Mouse (Mus musculus) heart, postnatal 0 days (tissue): Measurements from ENCODE around the gene Flnb. TPM values are rescaled to one million over a fixed set of nuclear protein-coding genes. Genes with fewer than 3 reads are reported as not detected.

Experiments
- ATAC-seq: fragments of 200-750 bp; cut with Nextera tagmentation; 2 replicates; pipeline ENCODE4 v1.8.0; 2017; ENCODE audit warnings: low read depth, moderate number of reproducible peaks, moderate library complexity; ENCODE audit not compliant: insufficient read depth
- DNase-seq: peaks from one replicate; pipeline ENCODE4 v3.0.0-alpha.2; 2016; ENCODE audit warnings: low spot score
- H3K27ac ChIP-seq: fragments of 300-500 bp; sonication (generic); 2 replicates; pipeline ENCODE4 v1.5.1; 2014; ENCODE audit warnings: low read depth, mild to moderate bottlenecking
- H3K27me3 ChIP-seq: fragments of 300-500 bp; sonication (generic); 2 replicates; pipeline ENCODE4 v1.6.1; 2014; ENCODE audit warnings: low read length, mixed read lengths; ENCODE audit not compliant: control insufficient read depth, insufficient read depth
- H3K36me3 ChIP-seq: fragments of 300-500 bp; sonication (generic); replicated peaks from 2 replicates; pipeline ENCODE4 v1.6.1; 2014; ENCODE audit warnings: low read length, mixed read lengths; ENCODE audit not compliant: control insufficient read depth, insufficient read depth
- H3K4me1 ChIP-seq: fragments of 300-500 bp; sonication (generic); 2 replicates; pipeline ENCODE4 v1.6.1; 2014; ENCODE audit warnings: antibody characterized with exemption; ENCODE audit not compliant: control insufficient read depth, insufficient read depth
- H3K4me2 ChIP-seq: fragments of 300-500 bp; sonication (generic); 2 replicates; pipeline ENCODE4 v1.6.1; 2014; ENCODE audit warnings: low read depth, mild to moderate bottlenecking, low read length, moderate library complexity
- H3K4me3 ChIP-seq: fragments of 300-500 bp; sonication (generic); 2 replicates; pipeline ENCODE4 v1.5.1; 2014; ENCODE audit warnings: low read depth, low read length
- H3K9ac ChIP-seq: fragments of 300-500 bp; sonication (generic); replicated peaks from 2 replicates; pipeline ENCODE4 v1.6.1; 2014; ENCODE audit warnings: low read depth, low read length, mixed read lengths
- H3K9me3 ChIP-seq: fragments of 300-500 bp; sonication (generic); replicated peaks from 2 replicates; pipeline ENCODE4 v1.6.1; 2016; ENCODE audit warnings: low read length; ENCODE audit not compliant: control insufficient read depth
- CTCF ChIP-seq: IDR thresholded peaks from 2 replicates; pipeline ENCODE4 v1.5.1; 2016; ENCODE audit warnings: antibody characterized with exemption, control low read depth, low read depth
- EP300 ChIP-seq: IDR thresholded peaks from 2 replicates; pipeline ENCODE4 v1.6.1; 2016; ENCODE audit warnings: antibody characterized with exemption, low read depth
- WGBS: fragments of 180-500 bp; shearing (Covaris S2); extraction: QIAGEN DNeasy Blood & Tissue Kit; methylation state at CpG from one replicate; pipeline ENCODE4 v1.1.7; 2014; 5-methylcytosine and 5-hydroxymethylcytosine counted together
- polyA plus RNA-seq: library from polyadenylated mRNA; unstranded; fragments of >200 nt; fragmentation: Nextera tagmentation; extraction: Ambion mirVana; gene quantifications from 2 replicates; pipeline ENCODE4 v1.2.1, GENCODE M21; 2015
- total RNA-seq: library from RNA; depleted of rRNA; stranded (reverse); fragments of >200 nt; gene quantifications from 2 replicates; pipeline ENCODE4 v1.2.3, GENCODE M21; 2014; ENCODE audit warnings: low replicate concordance

Gene Flnb
- total and polyA plus RNA-seq, 2 experiments from 2014 or later, result 4.0 to 40.7 TPM

DNA sequence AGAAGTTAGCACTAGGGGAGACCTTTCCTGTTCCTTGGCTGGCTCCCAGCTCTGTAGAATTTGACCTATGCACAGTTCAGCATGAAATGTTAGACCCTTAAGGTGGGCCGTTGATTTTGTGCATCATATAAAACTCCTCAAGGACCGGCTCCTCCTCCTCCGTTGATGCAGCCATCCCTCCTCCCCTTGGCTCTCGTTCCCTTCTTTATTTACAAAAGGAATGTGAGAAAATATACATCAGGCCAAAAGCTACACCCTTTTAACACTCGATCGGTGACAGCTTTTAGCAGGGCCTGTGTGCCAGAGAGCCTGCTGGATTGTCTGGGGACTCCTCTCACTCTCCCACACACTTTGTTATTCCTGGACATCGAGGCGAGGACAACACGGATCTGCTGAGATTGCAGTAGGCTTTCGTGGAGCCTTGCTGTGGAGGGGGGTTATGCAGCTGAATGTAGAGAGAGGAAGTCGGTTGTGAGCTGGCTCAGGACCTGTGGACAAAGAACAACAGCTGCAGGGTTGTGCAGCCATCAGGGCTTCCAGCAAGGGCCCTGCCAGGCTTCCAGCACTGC lies 82.8 kb downstream of the Flnb start:
- Histone ChIP-seq H3K4me2 (0 out of 2 replicates have a peak overlapping the region, but pooled peaks have one; percentile 14), H3K4me3 (no peak overlapping the region), H3K36me3 (peaks cover 42% of the 10 kb centered on the region), H3K9ac (no peak overlapping the region), H3K27ac (peak overlapping the region; percentile 36), H3K4me1 (peaks cover 17% of the 10 kb centered on the region; the same call in 1 of the 2 replicates), H3K27me3 (no peaks in the 10 kb centered on the region), H3K9me3 (no peaks in the 10 kb centered on the region)
- ATAC-seq (peak; percentile 79), DNase-seq (peak; percentile 74)
- WGBS, result 30% methylated on average over 11 of the region's 11 CpGs
- no peak for TF ChIP-seq EP300
- TF ChIP-seq CTCF, result no peak

DNA sequence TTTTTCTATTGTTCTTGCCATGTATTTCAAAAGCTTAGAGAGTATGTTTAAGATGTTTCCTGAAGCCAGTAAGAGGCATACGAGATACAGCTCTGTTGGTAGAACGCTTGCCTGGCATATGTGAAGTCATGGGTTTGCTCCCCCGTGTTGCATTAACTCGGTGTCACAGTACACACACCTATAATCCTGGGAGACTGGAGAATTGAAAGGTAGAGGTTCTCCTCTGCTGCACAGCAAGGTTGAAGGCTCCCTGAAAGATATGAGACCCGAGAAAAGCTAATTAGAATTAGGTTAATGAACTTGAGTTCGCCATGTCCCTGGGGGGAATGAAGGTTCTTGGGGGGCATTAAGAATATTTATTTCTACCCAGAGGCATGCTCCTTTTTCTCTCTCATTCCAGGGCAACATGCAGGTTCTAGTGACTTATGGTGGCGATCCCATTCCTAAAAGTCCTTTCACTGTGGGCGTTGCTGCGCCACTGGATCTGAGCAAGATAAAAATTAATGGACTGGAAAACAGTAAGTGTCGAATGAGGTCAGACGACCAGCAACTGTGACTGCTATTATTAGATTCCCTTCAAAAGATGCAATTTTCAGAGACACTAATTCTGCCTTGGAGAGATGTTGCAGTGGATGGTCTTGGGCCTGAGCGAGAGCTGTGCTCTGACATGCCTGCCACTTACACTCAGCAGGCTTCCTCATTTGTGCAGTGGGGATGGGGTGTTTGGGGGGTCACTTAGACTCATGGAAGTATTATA lies 83.9 kb downstream of the Flnb start:
- no peaks in the 10 kb centered on the region for H3K9me3 ChIP-seq
- WGBS, result 81% methylated on average over 12 of the region's 12 CpGs
- no peak overlapping the region for H3K4me2 ChIP-seq
- H3K27ac ChIP-seq, result no peak overlapping the region
- H3K27me3 ChIP-seq, result no peaks in the 10 kb centered on the region
- TF ChIP-seq CTCF (no peak), EP300 (no peak)
- ATAC-seq (no peak), DNase-seq (no peak)
- H3K4me1 ChIP-seq, result peaks cover 17% of the 10 kb centered on the region; the same call in 1 of the 2 replicates
- no peak overlapping the region for H3K9ac ChIP-seq
- H3K4me3 ChIP-seq, result no peak overlapping the region
- H3K36me3 ChIP-seq, result peaks cover 38% of the 10 kb centered on the region

- ATAC-seq (no peak), DNase-seq (no peak)
- no peaks in the 10 kb centered on the region for H3K9me3 ChIP-seq
- H3K4me3 ChIP-seq, result no peak overlapping the region
- H3K27ac ChIP-seq, result no peak overlapping the region
- no peaks in the 10 kb centered on the region for H3K4me1 ChIP-seq
- no peak overlapping the region for H3K4me2 ChIP-seq
- H3K27me3 ChIP-seq, result no peaks in the 10 kb centered on the region
- 82% methylated on average over 11 of the region's 11 CpGs for WGBS
- H3K36me3 ChIP-seq, result peaks cover 42% of the 10 kb centered on the region
- no peak overlapping the region for H3K9ac ChIP-seq
- TF ChIP-seq CTCF (no peak), EP300 (no peak)
These were observed 89.3 kb downstream of the Flnb start for GRCm38 (mm10) chr14:7907058-7907457.

- Histone ChIP-seq H3K27me3 (no peaks in the 10 kb centered on the region), H3K36me3 (peaks cover 29% of the 10 kb centered on the region), H3K27ac (no peak overlapping the region), H3K4me1 (no peaks in the 10 kb centered on the region), H3K4me2 (no peak overlapping the region), H3K9me3 (no peaks in the 10 kb centered on the region), H3K4me3 (no peak overlapping the region), H3K9ac (no peak overlapping the region)
- WGBS, result 63% methylated on average over 10 of the region's 10 CpGs
- DNase-seq (no peak), ATAC-seq (no peak)
- TF ChIP-seq EP300 (no peak), CTCF (no peak)
These were observed 91.7 kb downstream of the Flnb start for GRCm38 (mm10) chr14:7909472-7909871.

- TF ChIP-seq EP300, result no peak
- TF ChIP-seq CTCF, result no peak
- Histone ChIP-seq H3K4me2 (no peak overlapping the region), H3K9ac (no peak overlapping the region), H3K27ac (no peak overlapping the region), H3K4me3 (no peak overlapping the region), H3K36me3 (peaks cover 36% of the 10 kb centered on the region), H3K4me1 (no peaks in the 10 kb centered on the region), H3K27me3 (no peaks in the 10 kb centered on the region), H3K9me3 (no peaks in the 10 kb centered on the region)
- no peak for ATAC-seq
- DNase-seq, result no peak
- WGBS, result 76% methylated on average over 7 of the region's 7 CpGs
These were observed 96.1 kb downstream of the Flnb start for GRCm38 (mm10) chr14:7913842-7914241.

DNA sequence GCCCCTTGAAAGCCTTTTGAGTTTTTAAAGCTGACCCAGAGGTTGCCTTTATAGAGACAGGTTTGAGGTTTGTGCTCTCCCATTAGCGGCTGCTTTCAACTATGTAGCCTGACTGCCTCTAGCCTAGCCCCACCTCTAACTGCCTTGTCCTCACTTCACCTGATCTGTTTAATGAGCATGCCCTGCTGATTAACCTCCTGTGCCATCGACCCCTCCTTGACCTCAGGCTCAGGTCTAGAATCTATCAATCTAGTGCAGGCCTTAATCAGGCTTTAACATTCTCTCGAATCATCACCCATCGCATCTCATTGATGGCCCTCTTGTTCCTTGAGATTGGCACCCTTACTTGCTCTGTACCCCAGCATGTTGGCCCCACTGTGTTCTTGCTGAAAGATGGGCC lies 96.7 kb downstream of the Flnb start:
- Histone ChIP-seq H3K4me2 (no peak overlapping the region), H3K9ac (no peak overlapping the region), H3K36me3 (peaks cover 42% of the 10 kb centered on the region), H3K4me3 (no peak overlapping the region), H3K27ac (no peak overlapping the region), H3K9me3 (no peaks in the 10 kb centered on the region), H3K4me1 (no peaks in the 10 kb centered on the region), H3K27me3 (no peaks in the 10 kb centered on the region)
- ATAC-seq (no peak), DNase-seq (no peak)
- TF ChIP-seq CTCF (no peak), EP300 (no peak)
- 82% methylated on average over 4 of the region's 4 CpGs for WGBS
